Mouse (Mus musculus): ENCODE results near the gene 4921536K21Rik.

4921536K21Rik gene

DNA sequence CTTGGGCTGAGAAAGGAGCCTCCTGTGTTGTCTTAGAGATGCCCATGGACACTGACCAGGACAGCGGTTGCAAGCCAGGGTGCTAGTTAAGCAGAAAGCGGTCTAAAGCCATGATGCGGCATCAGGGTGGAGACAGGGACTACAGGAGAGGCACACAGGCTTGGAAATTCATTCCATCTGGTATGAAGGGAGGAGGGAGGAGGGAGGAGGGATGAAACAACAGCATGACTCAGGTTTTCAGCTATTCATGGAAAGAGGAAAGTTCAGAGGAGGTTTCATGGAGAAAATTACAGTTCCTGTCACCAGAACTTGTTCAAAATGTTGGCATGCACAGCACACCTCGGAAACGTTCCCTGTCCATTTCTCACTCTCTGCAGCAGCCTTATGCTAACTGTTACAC, 39.1 kb downstream of the 4921536K21Rik start:
- no peak for DNase-seq (ENCODE audit: low read depth, low spot score)

DNA sequence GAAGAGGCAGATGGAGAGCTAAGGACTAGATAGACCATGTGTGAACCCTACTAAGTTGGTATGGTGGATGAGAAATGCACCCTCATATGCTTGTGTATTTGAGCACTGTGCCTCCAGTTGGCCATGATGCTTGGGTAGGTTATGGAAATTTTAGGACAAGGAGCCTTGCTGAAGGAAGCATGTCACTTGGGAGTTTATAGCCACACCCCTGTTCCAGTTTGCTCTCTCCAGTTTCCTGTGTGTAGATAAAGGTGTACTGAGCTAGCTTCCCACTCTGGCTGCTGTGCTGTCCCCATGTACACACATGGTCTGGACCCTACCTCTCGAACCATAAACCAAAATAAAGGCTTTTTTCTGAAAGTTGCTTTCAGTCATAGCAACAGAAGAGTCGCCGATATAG, 40.7 kb downstream of the 4921536K21Rik start:
- DNase-seq (ENCODE audit: low read depth, low spot score) = no peak

DNA sequence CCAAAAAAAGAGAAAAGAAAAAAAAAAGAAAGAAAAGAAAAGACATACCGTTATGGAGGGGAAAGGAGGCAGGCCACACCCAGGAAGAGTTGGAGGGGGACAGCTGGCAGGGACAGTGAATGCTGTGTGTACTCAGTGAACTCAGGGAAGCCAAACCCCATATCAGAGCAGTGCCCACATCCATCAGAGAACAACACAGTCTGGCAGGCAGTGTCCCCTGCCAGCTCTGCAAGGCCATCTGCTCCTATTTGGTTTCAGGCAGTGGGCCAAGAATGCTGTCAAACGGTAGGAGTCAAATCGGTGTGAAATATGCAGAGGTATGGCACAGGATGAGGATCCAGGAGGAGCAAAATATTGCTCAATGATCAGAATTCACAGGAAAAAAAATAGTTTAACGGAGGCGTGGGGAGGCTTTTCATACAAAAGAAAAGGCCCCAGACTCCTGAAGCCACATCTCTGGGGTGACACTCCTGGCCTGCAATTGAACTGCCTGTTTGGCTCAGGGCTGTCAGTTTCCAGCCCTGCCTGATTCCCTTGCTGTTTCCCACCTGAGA, 41.3 kb downstream of the 4921536K21Rik start:
- DNase-seq (ENCODE audit: low read depth, low spot score) = no peak

DNA sequence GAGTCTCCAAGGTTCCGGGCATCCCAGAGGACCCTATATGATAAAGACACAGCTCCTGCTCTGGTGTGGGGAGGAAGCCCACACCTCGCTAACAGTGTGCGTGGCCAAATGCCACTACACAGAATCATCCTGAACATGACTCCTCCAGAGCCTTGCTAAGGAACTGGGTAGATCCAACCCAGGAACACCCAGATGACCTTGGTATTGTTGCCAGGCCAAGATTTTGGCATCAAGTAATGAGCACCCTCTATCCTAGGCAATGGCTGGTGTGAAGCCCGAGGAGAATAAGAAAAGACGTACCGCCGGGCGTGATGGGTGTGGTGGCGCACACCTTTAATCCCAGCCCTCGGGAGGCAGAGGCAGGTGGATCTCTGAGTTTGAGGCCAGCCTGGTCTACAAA, 41.9 kb downstream of the 4921536K21Rik start:
- no peak for DNase-seq (ENCODE audit: low read depth, low spot score)

DNA sequence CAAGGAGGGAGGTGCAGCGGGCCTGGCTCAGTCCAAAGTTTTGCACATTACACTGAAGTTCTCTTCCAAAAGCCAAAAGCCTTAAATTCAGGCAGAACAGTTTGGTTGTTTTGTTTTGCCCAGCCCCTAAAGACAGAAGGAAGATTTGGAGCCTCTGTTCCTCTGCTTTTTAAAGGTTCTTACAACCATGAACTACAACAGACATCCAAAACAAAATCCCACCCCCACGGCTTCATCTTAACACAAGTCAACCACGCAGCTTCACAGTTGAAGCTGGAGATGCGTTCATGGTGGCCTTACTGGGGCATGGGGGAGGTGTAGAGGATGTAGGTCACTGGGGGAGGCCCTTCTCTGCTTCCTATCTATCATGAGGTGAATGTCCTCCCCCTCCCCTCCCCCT, 43.0 kb downstream of the 4921536K21Rik start:
- no peak for DNase-seq (ENCODE audit: low read depth, low spot score)

DNA sequence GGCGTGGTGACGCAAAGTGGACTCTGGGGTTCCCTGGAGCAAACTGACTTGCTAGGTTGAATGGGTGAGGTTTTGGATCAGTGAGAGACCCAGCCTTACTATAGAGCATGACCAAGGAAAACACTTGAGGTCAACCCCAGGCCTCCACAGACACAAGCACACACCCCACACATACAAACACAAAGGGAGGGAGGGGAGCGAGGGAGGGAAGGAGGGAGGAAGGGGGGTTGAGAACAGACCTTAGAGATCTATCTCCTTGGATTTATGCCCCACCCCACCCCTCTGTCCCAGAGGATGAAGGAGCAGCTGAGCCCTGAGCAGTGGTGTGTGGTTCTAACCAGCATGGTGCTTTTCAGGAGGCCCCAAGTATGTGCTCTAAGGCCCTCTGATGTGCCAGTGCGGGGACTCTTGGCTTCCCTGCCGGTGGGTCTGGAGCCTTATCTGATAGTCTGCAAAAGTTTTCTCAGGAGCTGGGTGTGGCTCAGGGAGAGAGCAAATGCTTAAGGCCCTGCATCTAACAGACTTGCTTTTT, 44.1 kb downstream of the 4921536K21Rik start:
- DNase-seq (ENCODE audit: low read depth, low spot score) = no peak

DNA sequence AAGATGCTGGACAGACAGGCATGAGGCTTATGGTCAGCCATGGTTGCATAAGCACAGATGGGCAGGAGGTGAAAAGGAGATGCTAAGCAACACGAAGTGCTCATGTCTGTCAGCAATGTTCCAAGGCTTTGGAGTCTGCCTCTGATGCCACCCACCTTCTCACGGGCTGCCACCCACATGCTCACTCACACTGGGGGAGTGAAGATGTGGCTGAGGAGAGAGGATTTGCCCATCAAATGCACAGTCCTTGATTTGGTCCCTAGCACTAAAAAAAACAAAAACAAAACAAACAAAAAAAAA, 44.6 kb downstream of the 4921536K21Rik start:
- no peak for DNase-seq (ENCODE audit: low read depth, low spot score)

DNA sequence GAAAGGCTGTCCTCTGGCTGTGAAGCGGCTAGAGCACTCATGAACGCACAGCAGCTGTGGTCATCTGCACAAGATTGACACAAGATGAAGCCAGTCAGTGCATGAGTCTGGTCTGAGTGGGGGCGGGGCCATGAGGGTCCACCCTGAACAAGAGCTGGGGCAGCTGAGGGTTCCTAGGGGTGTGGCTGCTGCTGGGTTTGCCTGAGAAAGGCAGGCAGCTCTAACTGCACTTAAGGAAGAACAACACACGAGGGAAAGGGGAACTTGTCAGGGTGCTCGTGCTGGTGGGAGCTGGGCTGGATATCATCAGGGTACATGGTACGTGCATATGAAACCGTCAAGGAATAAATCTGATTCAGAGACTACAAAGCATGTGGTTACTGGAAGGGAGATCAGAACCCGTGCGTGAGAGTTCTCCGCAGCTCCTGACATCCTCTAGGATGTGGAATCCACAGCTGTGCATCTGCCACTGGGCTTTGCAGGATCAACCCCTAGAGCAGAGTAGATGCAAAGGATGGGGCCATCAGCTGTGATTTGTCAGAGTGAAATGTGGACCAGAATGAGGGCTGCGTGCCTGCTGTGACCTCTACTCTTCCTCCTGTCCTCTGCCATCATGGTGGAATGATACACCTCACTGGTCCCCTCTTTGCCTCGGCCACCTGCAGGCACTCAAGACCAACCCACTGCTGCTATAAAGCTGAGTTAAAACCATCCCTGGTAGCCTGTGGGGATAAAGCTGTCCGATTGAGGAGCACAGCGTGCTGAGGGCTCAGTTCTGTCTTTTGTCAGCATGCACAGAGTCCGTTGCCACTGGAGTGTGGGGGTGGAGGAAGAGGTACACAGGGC, 45.2 kb downstream of the 4921536K21Rik start:
- DNase-seq (ENCODE audit: low read depth, low spot score) = no peak

DNA sequence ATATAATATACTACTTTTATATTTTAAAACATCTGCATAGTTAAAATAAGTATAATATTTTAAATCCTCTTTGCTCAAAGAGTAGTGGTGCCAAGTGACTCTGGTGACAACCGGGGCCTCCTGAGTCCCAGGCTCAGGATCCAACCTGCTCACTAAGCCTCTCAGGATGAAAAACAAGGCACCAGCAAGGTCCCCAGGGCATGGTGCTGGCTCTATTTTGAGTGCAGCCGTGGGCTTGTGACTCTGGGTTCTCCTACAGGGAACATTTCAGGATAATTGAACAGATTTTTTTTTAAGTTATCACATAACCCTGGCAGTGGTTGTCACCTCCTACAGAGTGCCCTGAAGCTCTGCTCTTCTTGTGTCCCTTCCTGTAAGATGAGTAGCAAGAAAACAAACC, 48.5 kb downstream of the 4921536K21Rik start:
- DNase-seq (ENCODE audit: low read depth, low spot score) = no peak

DNA sequence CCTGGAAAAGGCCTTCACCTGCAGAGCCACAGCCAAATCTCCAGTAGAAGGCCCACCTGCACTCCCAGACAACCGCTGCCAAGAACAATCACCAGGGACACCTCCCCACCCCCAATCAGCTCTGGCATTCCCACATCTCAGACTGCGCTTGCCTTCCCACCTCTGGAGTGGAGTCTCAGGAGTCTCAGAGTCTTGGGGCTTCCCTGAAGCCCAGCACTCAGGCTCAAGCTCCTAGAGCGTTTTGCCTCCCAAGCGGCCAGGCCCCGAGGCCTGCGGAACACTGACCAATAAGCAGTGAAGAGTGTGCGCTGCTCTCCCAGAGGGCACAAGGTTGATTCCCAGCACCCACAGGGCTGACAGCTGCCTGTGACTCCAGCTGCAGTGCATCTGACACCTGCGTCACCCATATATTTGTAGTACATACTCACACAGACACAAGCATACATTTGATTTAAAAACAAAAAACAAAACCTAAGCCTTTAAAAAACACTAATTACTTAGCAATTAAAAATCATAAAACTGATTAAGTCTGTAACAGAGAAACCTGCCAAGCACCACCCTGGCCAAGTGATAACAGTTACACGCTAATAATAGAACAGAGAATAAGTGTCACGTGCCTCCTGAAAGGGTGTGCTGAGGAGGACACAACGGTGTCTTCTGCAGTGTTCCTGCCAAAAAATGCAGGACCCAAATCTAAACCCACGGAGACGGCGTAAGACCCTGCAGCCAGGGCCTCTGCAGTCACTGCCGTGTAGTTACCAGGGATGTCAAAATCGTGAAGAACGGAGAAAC, 50.8 kb downstream of the 4921536K21Rik start:
- no peak for DNase-seq (ENCODE audit: low read depth, low spot score)
